Mouse (Mus musculus) monocyte, adult 2 months (primary cell): ENCODE results near the gene Endod1.
"Not testable (repeated sequence)": the region's sequence is repeated elsewhere in the genome, so short reads cannot be mapped to it uniquely, and the experiment has no call there.

Source experiments
- DNase-seq, 2 experiments: peaks; one replicate each; pipeline ENCODE4 v3.0.0; 2022; ENCODE audit warnings: low spot score in 2 of 2, low read depth in 1 of 2

Gene Endod1

DNA sequence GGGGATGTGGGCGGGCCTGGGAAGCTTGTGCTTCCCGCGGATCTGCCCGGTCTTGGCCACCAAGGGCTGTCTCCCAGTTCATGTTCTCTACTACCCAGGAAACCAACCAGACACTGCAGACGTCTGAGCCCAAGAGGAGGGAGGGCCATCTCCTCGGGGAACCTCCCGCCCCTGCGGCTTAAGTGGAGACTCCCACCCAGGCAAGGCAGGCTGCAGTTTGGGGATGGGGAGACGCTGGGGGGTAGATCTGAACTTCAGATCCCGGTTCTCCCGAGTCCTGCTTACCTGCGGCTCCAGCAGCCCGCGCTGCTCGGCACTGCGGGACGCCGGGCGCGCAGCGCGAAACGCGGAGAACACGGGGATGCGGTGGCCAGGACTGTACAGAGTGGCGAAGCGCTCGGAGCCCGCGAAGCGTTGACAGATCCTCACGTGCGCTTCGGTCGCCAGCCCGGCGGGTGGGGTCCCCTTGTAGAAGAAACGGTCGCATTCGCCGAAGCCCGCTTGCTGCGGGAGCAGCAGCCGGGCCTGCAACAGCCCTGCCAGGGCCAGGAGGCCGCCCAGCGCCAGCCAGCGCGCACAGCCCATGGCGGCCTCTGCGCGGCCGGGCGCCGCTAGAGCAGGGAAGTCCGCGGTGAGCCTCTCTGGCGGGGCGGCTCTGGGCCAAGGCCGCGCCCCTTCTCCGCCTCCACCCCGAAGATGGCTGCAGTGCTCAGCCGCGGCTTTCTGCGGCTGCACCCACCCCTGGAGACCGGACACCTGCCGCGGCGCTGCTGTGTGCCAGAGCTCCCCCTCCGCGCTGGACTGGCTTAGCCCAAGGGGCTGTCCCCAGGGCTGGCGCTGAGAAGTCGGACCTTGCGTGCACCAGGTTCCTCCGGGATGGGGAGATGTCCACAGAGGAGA is 671 bp downstream of the Endod1 start:
- peak; percentile 43 to 72 for DNase-seq

- no peak for DNase-seq
Observed at GRCm38 (mm10) chr9:14379769-14380385, 1.4 kb downstream of the Endod1 start.

- DNase-seq, result no peak
Observed at GRCm38 (mm10) chr9:14378151-14378550, 3.2 kb downstream of the Endod1 start.

DNA sequence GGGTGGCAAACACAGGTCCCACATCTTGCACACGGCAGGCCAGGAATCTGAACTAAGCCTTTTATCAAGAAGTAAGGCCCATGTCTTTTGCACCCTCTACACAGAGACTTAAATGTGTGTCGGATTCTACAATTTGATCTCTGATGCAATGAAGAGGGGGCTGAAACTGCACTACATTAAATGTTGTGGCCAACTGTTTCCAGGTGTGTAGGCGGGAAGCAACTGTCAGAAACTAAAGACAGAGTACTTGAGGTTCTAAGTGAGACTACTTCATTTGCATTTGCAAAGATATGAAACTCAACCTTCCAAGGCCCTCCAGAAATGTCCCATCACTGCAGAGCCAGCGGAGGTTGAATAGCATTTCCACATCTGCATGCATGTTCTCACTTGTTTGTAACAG is 5.2 kb downstream of the Endod1 start:
- DNase-seq, result no peak

GRCm38 (mm10) chr9:14372440-14372839 is 8.9 kb downstream of the Endod1 start:
- no peak for DNase-seq

DNA sequence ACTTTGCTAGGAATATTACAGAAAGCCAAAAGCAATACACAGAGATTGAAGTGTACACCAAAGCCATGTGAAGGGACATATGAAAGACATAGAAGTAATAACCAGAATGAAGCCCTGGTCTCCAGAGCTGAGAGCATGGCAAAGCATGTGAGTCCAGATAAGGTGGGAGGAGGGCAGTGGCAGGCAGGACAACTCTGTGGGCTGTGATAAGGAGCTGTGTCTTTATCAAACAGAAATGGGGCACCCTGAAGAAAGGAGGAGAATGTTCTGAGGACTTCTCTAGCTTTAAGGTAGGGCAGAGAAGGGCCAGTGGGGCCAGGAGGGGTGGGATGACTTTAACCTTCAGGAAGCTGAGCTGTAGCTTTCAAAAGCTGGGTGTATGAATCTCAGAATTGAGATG is 12.0 kb downstream of the Endod1 start:
- DNase-seq, result no peak

DNA sequence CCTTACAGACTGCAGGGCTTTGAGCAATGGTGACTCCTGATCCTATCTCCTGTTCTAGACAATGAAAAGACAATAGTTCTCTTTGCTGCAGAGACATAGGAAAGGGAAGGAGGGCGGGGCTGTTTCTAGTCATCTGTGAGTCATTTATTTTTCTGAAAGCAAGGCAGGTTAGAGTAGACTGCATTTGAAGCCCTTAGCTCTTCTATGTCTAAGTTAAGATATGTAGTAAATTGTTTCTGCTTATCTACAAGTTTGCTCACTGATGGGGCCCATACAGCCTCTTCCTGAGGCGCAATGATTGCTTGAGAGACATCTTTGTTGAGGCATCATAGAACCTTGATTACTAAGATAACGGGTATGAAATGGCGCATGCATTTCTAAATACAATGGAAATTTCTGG is 13.5 kb downstream of the Endod1 start:
- no peak for DNase-seq

DNA sequence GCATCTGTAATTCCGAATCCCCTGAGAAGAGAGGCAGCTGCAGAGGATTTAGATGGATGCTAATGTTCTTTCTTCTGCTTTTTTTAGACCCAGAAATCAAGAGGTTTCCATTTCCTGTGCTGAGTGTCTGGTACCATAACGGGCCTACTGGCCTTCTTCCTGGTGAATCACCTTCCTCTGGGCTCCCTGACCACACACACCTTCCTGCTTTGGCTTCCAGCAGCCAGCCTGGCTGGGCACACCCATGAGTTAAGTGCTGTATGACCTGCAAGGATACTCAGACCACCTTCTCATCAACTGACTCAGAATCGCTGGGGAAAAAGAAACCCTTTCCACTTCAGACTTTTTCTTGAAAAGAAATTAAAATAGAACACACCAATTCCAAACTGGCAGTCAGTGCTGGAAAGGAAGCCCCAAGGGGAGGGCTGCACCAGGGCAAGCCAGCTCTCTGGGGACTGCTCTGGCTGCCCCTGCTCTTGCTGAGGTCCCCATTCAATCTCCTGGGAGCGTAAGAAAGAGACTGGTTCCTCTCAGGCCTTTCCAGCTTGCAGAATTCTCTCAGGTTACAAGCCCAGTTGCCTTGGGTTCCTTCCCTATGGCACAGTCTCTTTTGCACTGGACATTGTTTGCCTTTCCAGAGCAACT is 15.7 kb downstream of the Endod1 start:
- no peak for DNase-seq

- no peak for DNase-seq
Observed at GRCm38 (mm10) chr9:14364719-14365118, 16.6 kb downstream of the Endod1 start.

DNA sequence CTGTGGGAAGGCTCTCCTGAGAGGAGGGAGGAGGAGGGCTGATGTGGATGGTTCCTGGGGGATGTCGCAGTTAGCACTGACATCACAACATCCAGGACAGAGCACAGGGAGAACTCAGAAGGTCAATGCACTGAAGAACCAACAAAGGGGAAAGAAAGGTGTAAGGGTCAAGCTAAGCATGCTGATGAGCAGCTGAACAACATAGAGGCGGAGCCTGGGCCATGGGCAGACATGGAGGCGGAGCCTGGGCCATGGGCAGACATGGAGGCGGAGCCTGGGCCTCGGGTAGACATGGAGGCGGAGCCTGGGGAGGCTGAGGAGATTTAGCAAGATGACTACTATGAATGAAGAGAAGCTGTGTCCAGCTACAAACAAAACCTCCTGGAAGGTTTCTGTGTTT is 17.8 kb downstream of the Endod1 start:
- no peak for DNase-seq

GRCm38 (mm10) chr9:14362068-14362768 is 19.1 kb downstream of the Endod1 start:
- DNase-seq, result no peak

DNA sequence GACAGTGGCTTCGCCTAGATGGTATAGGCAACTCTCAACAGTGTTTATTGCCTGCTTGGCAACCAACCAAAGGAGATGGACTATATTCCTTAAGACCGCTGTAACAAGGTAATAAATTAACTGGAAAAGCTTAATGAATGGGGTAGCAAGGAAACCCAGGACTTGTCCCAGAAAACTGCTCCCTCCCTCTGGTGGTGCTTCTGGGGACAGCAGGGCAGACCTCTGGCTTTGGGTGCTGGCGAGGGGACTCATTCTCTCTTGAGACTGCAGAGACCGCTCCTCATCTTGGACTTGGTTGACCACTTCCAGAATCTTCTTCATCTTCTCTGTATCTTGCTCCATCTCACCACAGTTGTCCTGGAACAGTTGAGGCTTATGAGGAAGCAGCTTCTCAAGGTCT is 24.3 kb downstream of the Endod1 start:
- DNase-seq, result no peak

- no peak for DNase-seq
Observed at GRCm38 (mm10) chr9:14354852-14355251, 26.5 kb downstream of the Endod1 start.

- DNase-seq, result no peak
Observed at GRCm38 (mm10) chr9:14352337-14352736, 29.0 kb downstream of the Endod1 start.

- no peak for DNase-seq
Observed at GRCm38 (mm10) chr9:14350787-14351186, 30.5 kb downstream of the Endod1 start.

DNA sequence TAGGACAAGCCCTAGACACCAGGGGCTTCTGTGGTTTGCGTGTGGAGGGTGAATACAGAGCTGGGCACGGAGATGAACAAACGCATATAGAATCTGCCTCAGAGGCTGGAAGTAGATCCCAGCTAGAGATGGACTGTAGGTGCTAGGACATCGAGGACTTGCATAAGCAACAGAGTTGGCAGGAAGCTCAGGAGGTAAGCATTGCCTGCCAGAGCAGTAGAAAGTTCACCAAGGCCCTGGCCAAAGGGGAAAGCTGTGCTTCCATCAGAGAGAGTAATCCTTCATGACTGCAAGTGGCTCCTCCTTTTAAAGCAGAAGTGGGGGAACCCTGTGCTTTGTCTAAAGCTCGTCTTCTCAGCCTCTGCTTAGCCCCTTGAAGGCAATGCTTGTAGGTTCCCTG is 31.9 kb downstream of the Endod1 start:
- no peak for DNase-seq

- no peak for DNase-seq
Observed at GRCm38 (mm10) chr9:14348416-14348815, 32.9 kb downstream of the Endod1 start.

GRCm38 (mm10) chr9:14345866-14346265 is 35.4 kb downstream of the Endod1 start:
- DNase-seq, result not testable (repeated sequence)

DNA sequence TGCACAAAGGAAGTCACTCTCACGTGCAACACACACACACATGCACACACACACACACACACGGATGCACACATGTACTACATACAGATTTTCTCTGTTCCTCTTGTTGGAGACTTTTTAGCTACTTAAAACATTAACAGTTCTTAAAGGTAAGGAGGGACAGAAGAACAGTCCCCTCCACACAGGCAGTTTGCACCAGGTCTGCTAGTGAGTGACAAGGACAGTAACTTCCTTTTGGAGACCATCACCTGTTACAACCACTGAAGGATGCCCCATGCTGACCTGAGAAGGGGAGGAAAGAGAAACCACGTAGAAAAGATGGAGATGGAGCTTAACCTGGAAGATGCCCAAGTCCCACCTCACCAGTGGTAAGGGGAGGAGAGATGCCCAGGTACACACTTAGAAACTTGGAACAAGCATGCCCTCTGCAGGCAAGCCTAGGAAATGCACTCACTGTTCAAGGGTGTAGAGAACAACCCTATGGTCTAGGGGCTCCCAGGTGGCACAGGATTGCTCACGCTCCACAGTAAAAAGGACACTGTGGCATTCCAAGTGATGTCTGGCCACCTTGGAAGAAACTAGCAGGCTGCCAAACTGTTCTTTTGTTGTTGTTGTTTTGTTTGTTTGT is 39.2 kb downstream of the Endod1 start:
- DNase-seq, result peak in 1 of 2 experiments; percentile 12

DNA sequence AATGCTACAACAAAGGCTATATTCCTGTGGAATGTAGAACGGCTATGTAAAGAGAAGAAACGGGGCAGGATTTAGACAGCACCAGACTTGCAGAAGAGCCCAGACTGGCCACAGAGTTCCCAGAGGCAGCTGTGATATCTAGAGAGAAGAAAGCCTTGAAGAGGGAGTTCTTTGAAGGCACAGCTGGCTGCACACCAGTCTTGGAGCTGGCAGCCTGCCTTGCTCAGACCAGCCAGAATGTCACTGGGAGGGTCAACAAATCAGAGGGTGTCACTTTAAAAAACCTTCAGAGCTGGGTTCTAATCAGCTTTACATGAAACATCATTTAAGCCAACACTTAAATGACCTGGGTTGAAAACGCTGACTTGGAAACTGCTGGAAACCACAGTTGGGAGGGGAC is 42.6 kb downstream of the Endod1 start:
- no peak for DNase-seq

DNA sequence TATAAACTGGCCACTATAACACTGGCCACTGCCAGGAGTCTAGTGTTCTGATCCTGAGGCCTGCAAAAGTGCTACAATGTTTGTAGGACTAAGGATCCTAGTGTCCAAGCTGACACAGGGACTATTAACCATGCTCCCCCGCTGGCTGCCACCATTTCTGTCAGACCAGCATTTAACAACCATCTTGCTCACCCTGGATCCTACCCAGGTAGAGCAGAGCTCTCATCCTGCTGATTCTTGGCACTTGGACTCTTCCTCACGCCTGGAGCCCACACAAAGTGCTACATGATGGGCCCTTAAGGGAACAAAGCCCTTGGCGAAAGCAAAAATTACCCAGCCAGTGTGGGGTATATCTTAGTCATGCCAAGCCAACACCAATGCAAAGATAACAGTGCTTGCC is 44.4 kb downstream of the Endod1 start:
- no peak for DNase-seq
